Comparison of ENCODE assay signal across 9 mouse cellular contexts in the genomic region with DNA sequence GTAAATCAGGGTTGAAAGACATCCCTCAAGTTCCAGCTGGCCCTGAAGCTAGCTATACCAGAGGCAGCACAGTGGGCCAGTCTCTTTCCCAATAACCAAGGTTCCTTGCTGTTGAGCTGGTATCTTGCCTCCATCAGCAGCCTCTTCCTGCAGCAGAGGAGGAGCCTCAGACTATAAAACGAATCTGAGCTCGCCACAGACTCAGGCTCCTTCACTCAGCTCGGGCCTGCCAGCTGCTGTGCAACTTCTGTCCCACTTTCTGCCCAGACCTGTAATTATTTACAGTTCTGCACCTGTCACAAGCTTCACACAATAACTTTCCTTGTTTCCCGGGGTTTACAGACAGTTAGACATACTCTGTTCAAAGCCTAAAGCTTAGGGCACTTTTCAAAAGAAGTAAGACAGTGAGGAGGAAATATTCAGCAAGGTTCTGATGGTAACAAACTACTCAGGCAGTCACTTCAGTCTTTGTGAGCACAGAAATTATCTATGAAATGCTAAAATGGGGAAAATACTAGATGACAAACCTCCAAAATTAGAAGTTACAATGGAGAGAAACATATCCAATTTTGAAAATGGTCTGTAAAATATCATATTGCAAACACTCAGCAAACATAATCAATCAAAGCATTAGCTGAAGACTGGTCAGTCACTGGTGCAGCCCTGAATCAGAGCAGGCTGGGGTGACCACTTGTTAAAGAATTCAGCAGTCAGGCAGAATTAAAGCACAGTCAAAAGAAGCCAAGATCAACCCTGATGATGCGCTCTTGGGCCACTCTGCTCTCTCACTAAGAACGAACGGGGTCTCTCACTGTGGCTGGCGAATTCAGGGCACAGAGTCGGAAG.
DNase-seq lines count a peak whose midpoint lies in the region; ATAC-seq and TF ChIP-seq lines count a peak whose summit lies in the region.
"Had no signal": no experiment of that assay in that cellular context is flagged by ENCODE, and none has a peak within 500 bp of the region (broad histone marks: within the 10 kb centered on the region; RNA-seq: fewer than 3 reads in every experiment).

No protein-coding gene starts in this region.

- H3K27ac ChIP-seq in heart, embryonic 10.5 days = 0 out of 2 replicates have a peak overlapping the region, but pooled peaks have one; percentile 16
- H3K27ac ChIP-seq in intestine, postnatal 0 days (ENCODE audit: low read depth, low read length) = no peak overlapping the region

- H3K27me3 ChIP-seq in heart, embryonic 10.5 days (ENCODE audit: insufficient read depth, poor library complexity, severe bottlenecking) = no peaks in the 10 kb centered on the region
- no peaks in the 10 kb centered on the region for H3K27me3 ChIP-seq in intestine, postnatal 0 days (replicated peaks; ENCODE audit: control insufficient read depth, insufficient read depth, low read length)

- H3K36me3 ChIP-seq in heart, embryonic 10.5 days = no peaks in the 10 kb centered on the region
- H3K36me3 ChIP-seq in intestine, postnatal 0 days (ENCODE audit: control insufficient read depth, insufficient read depth) = no peaks in the 10 kb centered on the region

- H3K9me3 ChIP-seq in heart, embryonic 10.5 days = no peaks in the 10 kb centered on the region
- no peaks in the 10 kb centered on the region for H3K9me3 ChIP-seq in intestine, postnatal 0 days (ENCODE audit: control insufficient read depth)

- TF ChIP-seq CTCF in intestine, postnatal 0 days (IDR thresholded peaks at IDR 0.05; ENCODE audit: low read depth) = no peak

- H3K4me3 ChIP-seq in heart, embryonic 10.5 days = no peak overlapping the region
- no peak overlapping the region for H3K4me3 ChIP-seq in intestine, postnatal 0 days (ENCODE audit: low read depth, low read length)

- peak; percentile 70 for ATAC-seq in intestine, postnatal 0 days

- H3K4me1 ChIP-seq in heart, embryonic 10.5 days = peaks cover 14% of the 10 kb centered on the region
- H3K4me1 ChIP-seq in intestine, postnatal 0 days (replicated peaks; ENCODE audit: control insufficient read depth, insufficient read depth, low read length) = no peaks in the 10 kb centered on the region

- WGBS in heart, embryonic 10.5 days = 67% methylated on average over 9 of the region's 9 CpGs
- WGBS in intestine, postnatal 0 days = 56% methylated on average over 9 of the region's 9 CpGs

- H3K9ac ChIP-seq in intestine, postnatal 0 days (ENCODE audit: low read depth, low read length) = no peak overlapping the region

- intact Hi-C loops in heart, postnatal 25 days (cut with DNase I) = no loop called here

- DNase-seq in heart, embryonic 10.5 days (ENCODE audit: low spot score) = no peak
- DNase-seq in heart, postnatal 25 days (ENCODE audit: low spot score) = no peak
- DNase-seq in urinary bladder, postnatal 36 days (ENCODE audit: low spot score in 2 of 2) = peak; percentile 53 to 59
- DNase-seq in urinary bladder, adult 2 months (ENCODE audit: low spot score) = no peak
- DNase-seq in thymus, postnatal 4 days = peak; percentile 60
- DNase-seq in cerebellum, adult 9-11 months = no peak
- no peak for DNase-seq in adrenal gland, adult (ENCODE audit: inconsistent age in 2 of 2, low spot score in 1 of 2)
- DNase-seq: adrenal gland, postnatal 36 days had no signal

- no peak overlapping the region for H3K4me2 ChIP-seq in intestine, postnatal 0 days (replicated peaks; ENCODE audit: low read depth)

Comparison
In these comparisons a context has a peak if more than half of its experiments do, and no peak if none do; other contexts are left out.
1. DNase-seq: peak in urinary bladder, postnatal 36 days (2 of 2) and thymus, postnatal 4 days (single experiment); none in heart, embryonic 10.5 days (single experiment), heart, postnatal 25 days (single experiment), urinary bladder, adult 2 months (single experiment), cerebellum, adult 9-11 months (single experiment) and adrenal gland, adult (0 of 2).